Mouse (Mus musculus) intestine, postnatal 0 days (tissue): ENCODE measurements around the gene Psmf1. TPM values are rescaled to one million over a fixed set of nuclear protein-coding genes. Genes with fewer than 3 reads are reported as not detected.

ENCODE experiments used
- ATAC-seq: fragments of 200-750 bp; cut with Nextera tagmentation; 2 replicates; pipeline ENCODE4 v1.8.0; 2017; ENCODE audit warnings: mild to moderate bottlenecking, moderate TSS enrichment, moderate library complexity
- H3K27ac ChIP-seq: fragments of 300-500 bp; sonication (generic); 2 replicates; pipeline ENCODE4 v1.5.1; 2014; ENCODE audit warnings: mild to moderate bottlenecking, low read depth, low read length, moderate library complexity
- H3K27me3 ChIP-seq: fragments of 300-500 bp; sonication (generic); replicated peaks from 2 replicates; pipeline ENCODE4 v1.6.1; 2014; ENCODE audit warnings: low read length, mixed read lengths; ENCODE audit not compliant: control insufficient read depth, insufficient read depth
- H3K36me3 ChIP-seq: fragments of 300-500 bp; sonication (generic); 2 replicates; pipeline ENCODE4 v1.6.1; 2014; ENCODE audit warnings: mild to moderate bottlenecking, moderate library complexity; ENCODE audit not compliant: control insufficient read depth, insufficient read depth
- H3K4me1 ChIP-seq: fragments of 300-500 bp; sonication (generic); replicated peaks from 2 replicates; pipeline ENCODE4 v1.6.1; 2014; ENCODE audit warnings: antibody characterized with exemption, low read length, mixed read lengths; ENCODE audit not compliant: control insufficient read depth, insufficient read depth
- H3K4me2 ChIP-seq: fragments of 300-500 bp; sonication (generic); replicated peaks from 2 replicates; pipeline ENCODE4 v1.6.1; 2014; ENCODE audit warnings: low read depth, mild to moderate bottlenecking, moderate library complexity
- H3K4me3 ChIP-seq: fragments of 300-500 bp; sonication (generic); 2 replicates; pipeline ENCODE4 v1.5.1; 2014; ENCODE audit warnings: low read depth, low read length
- H3K9ac ChIP-seq: fragments of 300-500 bp; sonication (generic); 2 replicates; pipeline ENCODE4 v1.6.1; 2014; ENCODE audit warnings: mild to moderate bottlenecking, low read depth, low read length
- H3K9me3 ChIP-seq: fragments of 300-500 bp; sonication (generic); 2 replicates; pipeline ENCODE4 v1.6.1; 2016; ENCODE audit warnings: mixed run types; ENCODE audit not compliant: control insufficient read depth
- CTCF ChIP-seq: sonication (generic); IDR thresholded peaks from 2 replicates; pipeline ENCODE4 v1.5.1; 2016; ENCODE audit warnings: low read depth, mild to moderate bottlenecking, control low read depth, antibody characterized with exemption, moderate library complexity
- WGBS: fragments of 180-500 bp; shearing (Covaris S2); extraction: QIAGEN DNeasy Blood & Tissue Kit; methylation state at CpG from one replicate; pipeline ENCODE4 v1.1.7; 2014; 5-methylcytosine and 5-hydroxymethylcytosine counted together
- polyA plus RNA-seq: library from polyadenylated mRNA; unstranded; fragments of >200 nt; fragmentation: Nextera tagmentation; extraction: Ambion mirVana; gene quantifications from 2 replicates; pipeline ENCODE4 v1.2.1, GENCODE M21; 2015

Psmf1 gene
- polyA plus RNA-seq, 1 experiment from 2014 or later = 36.0 TPM

DNA sequence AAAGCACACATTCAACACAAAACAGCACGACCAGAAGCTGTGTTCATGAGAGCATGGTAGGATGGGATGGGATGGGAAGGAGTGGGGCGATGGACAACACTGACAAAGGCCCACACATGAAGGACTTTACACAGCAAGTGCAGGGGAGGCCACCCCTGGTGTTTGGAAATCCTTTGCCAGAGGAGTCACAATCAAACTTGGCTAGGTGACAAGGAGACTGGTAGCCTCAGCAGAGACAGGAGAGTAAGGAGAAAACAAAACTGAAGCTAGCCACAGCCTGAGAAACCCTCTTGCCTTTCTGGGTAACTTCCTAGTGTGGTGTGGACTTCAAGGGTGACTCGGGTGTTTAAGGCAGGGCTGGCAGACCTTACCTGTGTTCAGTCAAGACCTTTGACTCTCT, 4.9 kb downstream of the Psmf1 start:
- Histone ChIP-seq H3K4me2 (no peak overlapping the region), H3K9ac (no peak overlapping the region; the same call in 1 of the 2 replicates), H3K27me3 (no peaks in the 10 kb centered on the region), H3K36me3 (peaks cover 13% of the 10 kb centered on the region), H3K4me3 (no peak overlapping the region), H3K9me3 (no peaks in the 10 kb centered on the region), H3K27ac (no peak overlapping the region), H3K4me1 (0 out of 2 replicates have a peak, but pooled peaks cover 7% of the 10 kb centered on the region)
- WGBS = 82% methylated on average over 3 of the region's 3 CpGs
- TF ChIP-seq CTCF = no peak
- ATAC-seq = no peak

DNA sequence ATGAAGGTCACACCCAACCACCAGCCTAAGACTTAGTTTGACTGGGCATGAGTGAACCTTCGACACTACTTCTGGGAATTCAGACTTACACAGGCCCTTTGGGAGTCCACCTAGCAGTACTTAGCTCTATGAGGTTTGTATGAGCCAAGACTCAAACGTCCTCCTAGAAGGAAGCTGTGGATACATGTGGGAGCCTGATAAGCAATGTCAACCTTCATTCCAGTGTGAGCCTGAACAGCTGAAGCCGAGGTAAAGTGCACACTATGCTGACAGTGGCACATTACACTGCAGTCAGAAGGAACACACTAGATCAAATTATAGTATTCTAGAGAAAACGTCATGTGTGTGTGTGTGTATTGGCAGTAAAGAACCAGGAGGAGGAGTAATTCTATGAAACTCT, 5.5 kb downstream of the Psmf1 start:
- TF ChIP-seq CTCF = no peak
- Histone ChIP-seq H3K9ac (no peak overlapping the region), H3K36me3 (peaks cover 18% of the 10 kb centered on the region), H3K27me3 (no peaks in the 10 kb centered on the region), H3K9me3 (no peaks in the 10 kb centered on the region), H3K27ac (no peak overlapping the region), H3K4me2 (no peak overlapping the region), H3K4me1 (0 out of 2 replicates have a peak, but pooled peaks cover 7% of the 10 kb centered on the region), H3K4me3 (no peak overlapping the region)
- no peak for ATAC-seq
- 73% methylated on average over 4 of the region's 4 CpGs for WGBS

DNA sequence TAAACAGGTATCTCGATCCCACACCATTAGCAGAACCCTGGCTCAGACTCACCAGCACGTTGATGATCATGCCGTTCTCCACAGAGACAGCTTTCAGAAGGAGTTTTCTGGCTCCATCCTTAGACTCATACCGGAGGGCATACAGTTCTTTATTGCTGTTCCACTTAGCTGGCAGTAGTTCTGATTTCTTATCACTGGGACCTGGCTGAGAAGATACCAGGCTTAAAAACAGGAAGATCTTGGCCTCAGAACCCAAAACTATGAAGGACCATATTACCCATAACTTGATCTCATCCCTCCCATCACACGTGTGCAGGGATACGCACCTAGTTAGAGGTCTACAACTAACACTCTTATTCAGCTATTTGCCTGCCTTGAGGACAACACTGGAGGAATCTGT, 8.6 kb downstream of the Psmf1 start:
- H3K4me3 ChIP-seq = no peak overlapping the region
- no peaks in the 10 kb centered on the region for H3K9me3 ChIP-seq
- no peak for ATAC-seq
- 0 out of 2 replicates have a peak, but pooled peaks cover 7% of the 10 kb centered on the region for H3K4me1 ChIP-seq
- no peak for TF ChIP-seq CTCF
- 96% methylated on average over 6 of the region's 6 CpGs for WGBS
- H3K27me3 ChIP-seq = no peaks in the 10 kb centered on the region
- peaks cover 25% of the 10 kb centered on the region for H3K36me3 ChIP-seq
- no peak overlapping the region for H3K9ac ChIP-seq
- H3K4me2 ChIP-seq = no peak overlapping the region
- H3K27ac ChIP-seq = no peak overlapping the region

DNA sequence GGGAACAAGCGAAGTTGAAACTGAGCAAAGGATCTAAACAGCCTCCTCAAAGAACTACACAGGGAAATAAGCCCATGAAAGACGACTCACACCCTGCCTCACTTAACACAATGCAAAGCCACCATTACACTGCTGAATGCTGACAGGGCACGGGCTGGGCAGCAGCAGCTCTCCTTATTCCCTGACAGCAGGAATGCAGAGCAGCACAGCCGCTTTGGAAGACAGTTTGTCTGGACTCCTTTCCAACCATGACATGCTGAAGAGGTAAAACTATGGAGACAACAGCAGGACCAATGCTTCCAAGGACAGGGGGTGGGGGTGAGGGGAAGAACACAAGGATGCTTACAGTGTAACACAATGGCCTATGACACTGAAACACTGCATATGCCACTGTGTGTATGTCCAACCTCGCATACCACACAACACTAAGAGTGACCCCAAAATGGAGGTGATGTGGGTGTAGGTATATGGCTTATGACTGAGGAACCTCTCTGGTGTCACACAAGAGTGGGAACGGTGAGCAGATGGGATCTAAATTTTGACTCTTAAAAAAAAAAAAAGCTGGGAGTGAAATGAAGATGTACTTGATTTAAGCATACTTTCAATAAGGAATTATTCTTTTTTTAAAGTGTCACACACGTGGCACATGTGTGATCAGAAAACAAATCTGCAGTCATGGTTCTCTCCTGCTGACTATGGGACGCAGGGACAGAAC, 10.7 kb downstream of the Psmf1 start:
- Histone ChIP-seq H3K9me3 (no peaks in the 10 kb centered on the region), H3K4me2 (no peak overlapping the region), H3K4me3 (no peak overlapping the region), H3K4me1 (no peaks in the 10 kb centered on the region), H3K36me3 (peaks cover 45% of the 10 kb centered on the region), H3K9ac (no peak overlapping the region), H3K27ac (no peak overlapping the region), H3K27me3 (no peaks in the 10 kb centered on the region)
- 91% methylated on average over 8 of the region's 8 CpGs for WGBS
- TF ChIP-seq CTCF = no peak
- ATAC-seq = no peak

DNA sequence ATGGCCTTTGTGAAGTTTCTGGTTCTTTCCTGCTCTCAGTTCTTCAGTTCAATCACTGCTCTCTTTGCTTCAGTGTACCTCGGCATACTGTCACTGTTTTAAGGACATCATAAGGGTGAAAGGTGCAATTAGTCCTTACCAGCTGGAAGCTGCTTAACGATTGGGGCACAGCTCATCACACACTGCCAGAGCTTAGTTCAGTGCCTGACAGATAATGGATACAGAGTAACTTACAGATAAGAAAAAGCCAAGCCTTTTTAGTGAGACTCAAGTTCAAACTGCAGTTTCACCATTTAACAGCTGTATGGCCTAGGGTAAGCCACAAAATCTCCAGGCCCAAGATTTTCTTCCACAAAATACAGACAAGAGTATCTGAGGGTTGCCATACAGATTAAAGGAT, 19.9 kb downstream of the Psmf1 start:
- Histone ChIP-seq H3K27me3 (no peaks in the 10 kb centered on the region), H3K27ac (no peak overlapping the region), H3K4me2 (no peak overlapping the region), H3K9me3 (no peaks in the 10 kb centered on the region), H3K9ac (no peak overlapping the region), H3K36me3 (peaks cover 62% of the 10 kb centered on the region), H3K4me1 (no peaks in the 10 kb centered on the region), H3K4me3 (no peak overlapping the region)
- 82% methylated on average over 2 of the region's 2 CpGs for WGBS
- ATAC-seq = no peak
- TF ChIP-seq CTCF = no peak

DNA sequence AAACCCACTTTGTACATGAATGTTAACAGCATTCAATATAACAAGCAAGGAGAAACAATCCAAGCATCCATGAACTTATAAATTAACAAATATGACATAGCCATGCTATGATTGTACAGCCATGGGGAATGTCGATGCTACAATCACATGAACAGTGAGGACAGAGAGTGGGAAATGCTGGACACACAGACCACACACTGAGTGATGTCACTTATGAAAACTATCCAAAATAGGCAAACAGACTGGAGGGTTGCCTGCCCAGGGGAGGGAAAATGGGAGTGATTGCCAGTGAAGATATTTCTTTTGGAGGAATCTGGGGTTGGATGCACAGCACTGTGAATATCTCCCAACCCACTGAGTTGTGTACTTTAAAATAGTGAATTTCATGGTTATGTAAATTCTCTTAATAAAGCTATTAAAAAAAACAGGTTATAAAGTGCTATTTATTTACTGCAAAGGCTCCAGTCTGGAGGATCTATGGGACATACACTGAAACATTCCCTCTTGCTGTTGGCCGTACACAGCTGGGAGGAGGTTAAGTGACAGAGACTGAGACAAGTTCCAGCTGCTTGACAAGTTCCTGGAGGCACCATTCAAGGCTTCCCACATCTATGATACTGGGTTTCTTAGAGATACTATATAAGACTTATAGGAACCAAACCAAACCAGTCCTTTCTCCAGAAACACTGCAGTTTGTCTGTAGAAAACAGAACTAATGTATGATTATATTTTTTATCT, 27.5 kb downstream of the Psmf1 start:
- peaks cover 42% of the 10 kb centered on the region for H3K36me3 ChIP-seq
- no peaks in the 10 kb centered on the region for H3K4me1 ChIP-seq
- H3K27me3 ChIP-seq = no peaks in the 10 kb centered on the region
- no peak overlapping the region for H3K9ac ChIP-seq
- no peak for TF ChIP-seq CTCF
- 71% methylated on average over 2 of the region's 2 CpGs for WGBS
- H3K9me3 ChIP-seq = no peaks in the 10 kb centered on the region
- no peak overlapping the region for H3K27ac ChIP-seq
- ATAC-seq = no peak
- no peak overlapping the region for H3K4me3 ChIP-seq
- no peak overlapping the region for H3K4me2 ChIP-seq
